Mouse (Mus musculus): ENCODE results near the gene St6galnac1. TPM values are rescaled to one million over a fixed set of nuclear protein-coding genes. Genes with fewer than 3 reads are reported as not detected.

Gene St6galnac1
- not detected for polyA plus RNA-seq (2014; fragmentation: Illumina TruSeq; extraction: RNeasy Lipid Tissue Mini Kit (QIAGEN cat#74804); ENCODE audit: low read depth, low replicate concordance)

DNA sequence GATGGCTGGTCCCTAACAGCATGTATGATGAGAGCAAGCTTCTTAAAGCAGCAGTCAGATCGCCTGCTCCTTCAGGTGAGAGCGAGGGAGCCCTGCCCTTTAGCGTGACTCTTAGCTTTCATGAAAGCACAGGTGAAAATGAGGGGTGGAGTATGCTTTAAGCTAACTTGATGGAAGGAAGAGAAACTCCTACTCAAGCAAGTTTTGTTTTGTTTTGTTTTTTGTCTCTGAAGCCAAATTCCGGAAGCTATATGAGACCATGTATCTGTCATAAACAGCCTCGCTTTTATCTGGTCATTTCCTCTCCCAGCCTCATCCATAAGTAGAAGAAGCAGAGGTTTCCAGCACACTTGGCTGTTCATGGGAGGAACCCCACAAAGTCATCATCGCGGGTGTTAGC is at the start of gene St6galnac1:
St6galnac1 (minus strand) TSS at position 101 of the 400 bp plus-strand sequence.

Other genes with a start within 250 kb of the St6galnac1 start
- not detected for gene Sphk1, start 244.6 kb downstream of the St6galnac1 start, polyA plus RNA-seq (2014; fragmentation: Illumina TruSeq; extraction: RNeasy Lipid Tissue Mini Kit (QIAGEN cat#74804); ENCODE audit: low read depth, low replicate concordance)
- 1.8 TPM for gene Ube2o, start 194.1 kb downstream of the St6galnac1 start, polyA plus RNA-seq (2014; fragmentation: Illumina TruSeq; extraction: RNeasy Lipid Tissue Mini Kit (QIAGEN cat#74804); ENCODE audit: low read depth, low replicate concordance)
- not detected for gene Aanat, start 189.1 kb downstream of the St6galnac1 start, polyA plus RNA-seq (2014; fragmentation: Illumina TruSeq; extraction: RNeasy Lipid Tissue Mini Kit (QIAGEN cat#74804); ENCODE audit: low read depth, low replicate concordance)
- gene Rhbdf2, start 148.5 kb downstream of the St6galnac1 start, polyA plus RNA-seq (2014; fragmentation: Illumina TruSeq; extraction: RNeasy Lipid Tissue Mini Kit (QIAGEN cat#74804); ENCODE audit: low read depth, low replicate concordance): 0.16 TPM
- gene Prcd, start 122.0 kb downstream of the St6galnac1 start, polyA plus RNA-seq (2014; fragmentation: Illumina TruSeq; extraction: RNeasy Lipid Tissue Mini Kit (QIAGEN cat#74804); ENCODE audit: low read depth, low replicate concordance): not detected
- 1.2 TPM for gene Cygb, start 121.2 kb downstream of the St6galnac1 start, polyA plus RNA-seq (2014; fragmentation: Illumina TruSeq; extraction: RNeasy Lipid Tissue Mini Kit (QIAGEN cat#74804); ENCODE audit: low read depth, low replicate concordance)
- gene Mxra7, start 52.5 kb upstream of the St6galnac1 start, polyA plus RNA-seq (2014; fragmentation: Illumina TruSeq; extraction: RNeasy Lipid Tissue Mini Kit (QIAGEN cat#74804); ENCODE audit: low read depth, low replicate concordance): 8.5 TPM
- gene Mettl23, start 67.8 kb upstream of the St6galnac1 start, polyA plus RNA-seq (2014; fragmentation: Illumina TruSeq; extraction: RNeasy Lipid Tissue Mini Kit (QIAGEN cat#74804); ENCODE audit: low read depth, low replicate concordance): 55.8 TPM
- gene Jmjd6, start 67.9 kb upstream of the St6galnac1 start, polyA plus RNA-seq (2014; fragmentation: Illumina TruSeq; extraction: RNeasy Lipid Tissue Mini Kit (QIAGEN cat#74804); ENCODE audit: low read depth, low replicate concordance): 7.7 TPM
- 17.7 TPM for gene Mfsd11, start 76.9 kb upstream of the St6galnac1 start, polyA plus RNA-seq (2014; fragmentation: Illumina TruSeq; extraction: RNeasy Lipid Tissue Mini Kit (QIAGEN cat#74804); ENCODE audit: low read depth, low replicate concordance)
- gene Srsf2, start 77.6 kb upstream of the St6galnac1 start, polyA plus RNA-seq (2014; fragmentation: Illumina TruSeq; extraction: RNeasy Lipid Tissue Mini Kit (QIAGEN cat#74804); ENCODE audit: low read depth, low replicate concordance): 782 TPM
- gene Mgat5b, start 143.4 kb upstream of the St6galnac1 start, polyA plus RNA-seq (2014; fragmentation: Illumina TruSeq; extraction: RNeasy Lipid Tissue Mini Kit (QIAGEN cat#74804); ENCODE audit: low read depth, low replicate concordance): not detected

All from sigmoid colon, adult 10 weeks (tissue).